Mouse (Mus musculus) myocyte (in vitro differentiated cells): ENCODE measurements at regions not wholly inside any gene's neighbourhood (a gene's known extent, or its start where the extent isn't known, plus 50 kb on each side); places are given as distances from the start of the nearest gene placed in this dataset.

Experiments used
- CEBPB ChIP-seq: IDR thresholded peaks from 2 replicates; pipeline ENCODE4 v1.6.1; 2011; ENCODE audit warnings: mild to moderate bottlenecking, moderate library complexity; ENCODE audit not compliant: poor library complexity, insufficient read depth, severe bottlenecking
- E2F4 ChIP-seq: IDR thresholded peaks from one replicate; pipeline ENCODE4 v1.6.1; 2011; ENCODE audit warnings: mild to moderate bottlenecking, control low read depth, moderate library complexity; ENCODE audit not compliant: insufficient read depth
- MAX ChIP-seq: IDR thresholded peaks from one replicate; pipeline ENCODE4 v1.6.1; 2011; ENCODE audit warnings: low read depth, mild to moderate bottlenecking, control low read depth
- MYOD1 ChIP-seq, 3 experiments: IDR thresholded peaks; one replicate each; pipeline ENCODE4 v1.6.1; 2011; ENCODE audit warnings: control low read depth in 2 of 3, low read depth in 2 of 3, mild to moderate bottlenecking in 2 of 3, moderate library complexity in 1 of 3; ENCODE audit not compliant: insufficient read length in 2 of 3, control insufficient read depth in 1 of 3
- POLR2A ChIP-seq: IDR thresholded peaks from one replicate; pipeline ENCODE4 v1.6.1; 2011; ENCODE audit warnings: low read depth, mild to moderate bottlenecking, control low read depth, moderate library complexity; ENCODE audit not compliant: insufficient read length
- REST ChIP-seq: IDR thresholded peaks from one replicate; pipeline ENCODE4 v1.6.1; 2011; ENCODE audit warnings: mild to moderate bottlenecking, control low read depth, moderate library complexity; ENCODE audit not compliant: insufficient read depth, insufficient read length
- USF1 ChIP-seq: IDR thresholded peaks from one replicate; pipeline ENCODE4 v1.6.1; 2011; ENCODE audit warnings: low read depth, mild to moderate bottlenecking, control low read depth, moderate library complexity

DNA sequence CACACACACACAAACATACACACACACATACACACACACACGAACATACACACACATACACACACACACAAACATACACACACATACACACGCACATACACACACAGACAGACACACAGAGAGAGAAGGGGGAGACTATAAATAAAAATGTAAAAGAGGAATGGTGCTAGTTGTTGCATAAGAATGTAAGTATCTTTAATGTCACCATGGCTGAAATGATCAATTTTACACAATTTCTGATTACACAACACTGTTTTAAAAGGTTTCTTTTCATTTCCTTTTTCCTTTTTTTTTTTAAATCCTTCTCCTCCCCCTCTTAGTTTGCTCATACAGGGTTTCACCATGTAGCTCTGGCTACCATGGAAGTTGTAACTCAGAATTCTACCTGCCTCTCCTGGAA lies 125.9 kb upstream of the Atp6ap2 start:
- TF ChIP-seq POLR2A (no peak), MYOD1 (IDR thresholded peaks at IDR 0.05; ENCODE audit: control insufficient read depth in 1 of 3, insufficient read length in 2 of 3, low read depth in 2 of 3) (no peak), E2F4 (no peak), MAX (no peak), USF1 (no peak), CEBPB (no peak), REST (no peak)
